Mouse (Mus musculus): ENCODE measurements around the gene Foxa2. TPM values are rescaled to one million over a fixed set of nuclear protein-coding genes. Genes with fewer than 3 reads are reported as not detected.

The Foxa2 gene
- total and polyA plus RNA-seq, 3 experiments: 3.2 TPM; not detected in 2

GRCm38 (mm10) chr2:148040236-148041121 is 6.3 kb downstream of the Foxa2 start:
- TF ChIP-seq CTCF (IDR thresholded peaks at IDR 0.05; ENCODE audit: low read depth, low read length) (no peak), POLR2AphosphoS5 (IDR thresholded peaks at IDR 0.05; ENCODE audit: insufficient replicate concordance, low read depth, low read length) (no peak), GATA1 (IDR thresholded peaks at IDR 0.05; ENCODE audit: borderline replicate concordance, low read length) (no peak), GATA2 (IDR thresholded peaks at IDR 0.05; ENCODE audit: borderline replicate concordance, low read depth, low read length) (no peak), TAL1 (conservative IDR thresholded peaks at IDR 0.05; ENCODE audit: low read depth, low read length) (no peak)
- Histone ChIP-seq H3K27me3 (ENCODE audit: insufficient read depth, low read length) (no peaks in the 10 kb centered on the region; the same call in 1 of the 2 replicates), H3K4me3 (ENCODE audit: low read depth, low read length) (no peak overlapping the region), H3K36me3 (replicated peaks) (no peaks in the 10 kb centered on the region), H3K9me3 (replicated peaks) (peaks cover 62% of the 10 kb centered on the region), H3K4me1 (ENCODE audit: insufficient read depth, low read depth, low read length) (no peaks in the 10 kb centered on the region)
- DNase-seq (ENCODE audit: low spot score): no peak
- ATAC-seq (ENCODE audit: extremely low read depth, insufficient number of reproducible peaks, low FRiP score, poor library complexity, severe bottlenecking): no peak

- DNase-seq (ENCODE audit: low spot score) (no peak), ATAC-seq (ENCODE audit: extremely low read depth, insufficient number of reproducible peaks, low FRiP score, poor library complexity, severe bottlenecking) (no peak)
- Histone ChIP-seq H3K4me3 (ENCODE audit: low read depth, low read length) (no peak overlapping the region), H3K9me3 (replicated peaks) (peaks cover 53% of the 10 kb centered on the region), H3K4me1 (ENCODE audit: insufficient read depth, low read depth, low read length) (no peaks in the 10 kb centered on the region), H3K27me3 (ENCODE audit: insufficient read depth, low read length) (no peaks in the 10 kb centered on the region; the same call in 1 of the 2 replicates), H3K36me3 (replicated peaks) (no peaks in the 10 kb centered on the region)
- TF ChIP-seq CTCF (IDR thresholded peaks at IDR 0.05; ENCODE audit: low read depth, low read length) (no peak), POLR2AphosphoS5 (IDR thresholded peaks at IDR 0.05; ENCODE audit: insufficient replicate concordance, low read depth, low read length) (no peak), TAL1 (conservative IDR thresholded peaks at IDR 0.05; ENCODE audit: low read depth, low read length) (no peak), GATA1 (IDR thresholded peaks at IDR 0.05; ENCODE audit: borderline replicate concordance, low read length) (no peak), GATA2 (IDR thresholded peaks at IDR 0.05; ENCODE audit: borderline replicate concordance, low read depth, low read length) (no peak)
These were observed 7.2 kb downstream of the Foxa2 start for GRCm38 (mm10) chr2:148039351-148040235.

- Histone ChIP-seq H3K27me3 (ENCODE audit: insufficient read depth, low read length) (no peaks in the 10 kb centered on the region; the same call in 1 of the 2 replicates), H3K36me3 (replicated peaks) (no peaks in the 10 kb centered on the region), H3K4me1 (ENCODE audit: insufficient read depth, low read depth, low read length) (no peaks in the 10 kb centered on the region), H3K9me3 (replicated peaks) (peaks cover 49% of the 10 kb centered on the region), H3K4me3 (ENCODE audit: low read depth, low read length) (no peak overlapping the region; the same call in 1 of the 2 replicates)
- DNase-seq (ENCODE audit: low spot score) (no peak), ATAC-seq (ENCODE audit: extremely low read depth, insufficient number of reproducible peaks, low FRiP score, poor library complexity, severe bottlenecking) (no peak)
- TF ChIP-seq TAL1 (conservative IDR thresholded peaks at IDR 0.05; ENCODE audit: low read depth, low read length) (no peak), CTCF (IDR thresholded peaks at IDR 0.05; ENCODE audit: low read depth, low read length) (no peak), GATA1 (IDR thresholded peaks at IDR 0.05; ENCODE audit: borderline replicate concordance, low read length) (no peak), GATA2 (IDR thresholded peaks at IDR 0.05; ENCODE audit: borderline replicate concordance, low read depth, low read length) (no peak), POLR2AphosphoS5 (IDR thresholded peaks at IDR 0.05; ENCODE audit: insufficient replicate concordance, low read depth, low read length) (no peak)
These were observed 8.1 kb downstream of the Foxa2 start for GRCm38 (mm10) chr2:148038366-148039310.

- H3K27me3 ChIP-seq (ENCODE audit: insufficient read depth, low read length): no peaks in the 10 kb centered on the region; the same call in 1 of the 2 replicates
- no peak for ATAC-seq (ENCODE audit: extremely low read depth, insufficient number of reproducible peaks, low FRiP score, poor library complexity, severe bottlenecking)
- TF ChIP-seq GATA1 (IDR thresholded peaks at IDR 0.05; ENCODE audit: borderline replicate concordance, low read length): no peak
These were observed 10.1 kb downstream of the Foxa2 start for GRCm38 (mm10) chr2:148036611-148037160.

GRCm38 (mm10) chr2:148030991-148031675 is 15.6 kb downstream of the Foxa2 start:
- H3K27me3 ChIP-seq (ENCODE audit: insufficient read depth, low read length): no peaks in the 10 kb centered on the region
- DNase-seq (ENCODE audit: low spot score): no peak
- peaks cover 26% of the 10 kb centered on the region for H3K9me3 ChIP-seq (replicated peaks)
- ATAC-seq (ENCODE audit: extremely low read depth, insufficient number of reproducible peaks, low FRiP score, poor library complexity, severe bottlenecking): no peak
- no peak overlapping the region for H3K4me3 ChIP-seq (ENCODE audit: low read depth, low read length)
- TF ChIP-seq TAL1 (conservative IDR thresholded peaks at IDR 0.05; ENCODE audit: low read depth, low read length): no peak
- TF ChIP-seq GATA1 (IDR thresholded peaks at IDR 0.05; ENCODE audit: borderline replicate concordance, low read length): no peak
- TF ChIP-seq POLR2AphosphoS5 (IDR thresholded peaks at IDR 0.05; ENCODE audit: insufficient replicate concordance, low read depth, low read length): no peak
- TF ChIP-seq GATA2 (IDR thresholded peaks at IDR 0.05; ENCODE audit: borderline replicate concordance, low read depth, low read length): no peak
- TF ChIP-seq CTCF (IDR thresholded peaks at IDR 0.05; ENCODE audit: low read depth, low read length): no peak
- H3K36me3 ChIP-seq (replicated peaks): no peaks in the 10 kb centered on the region
- H3K4me1 ChIP-seq (ENCODE audit: insufficient read depth, low read depth, low read length): no peaks in the 10 kb centered on the region

More at GRCm38 (mm10) chr2:148036611-148037160, 10.1 kb downstream of the Foxa2 start:
- no peak for DNase-seq (ENCODE audit: low spot score)
- no peaks in the 10 kb centered on the region for H3K4me1 ChIP-seq (ENCODE audit: insufficient read depth, low read depth, low read length)
- H3K9me3 ChIP-seq (replicated peaks): peaks cover 46% of the 10 kb centered on the region
- no peaks in the 10 kb centered on the region for H3K36me3 ChIP-seq (replicated peaks)
- H3K4me3 ChIP-seq (ENCODE audit: low read depth, low read length): no peak overlapping the region
